Mouse (Mus musculus) gastrocnemius, postnatal 36 days (tissue): ENCODE measurements around the gene Acoxl. TPM values are rescaled to one million over a fixed set of nuclear protein-coding genes. Genes with fewer than 3 reads are reported as not detected.

ENCODE experiments used
- DNase-seq, 2 experiments: peaks; one replicate each; pipeline ENCODE4 v3.0.0; 2022
- intact Hi-C: fragments of 180-260 bp; cut with DNase I; formaldehyde crosslinking; loops from one replicate; pipeline ENCODE4 v1.15.1; 2025
- long read RNA-seq, 2 experiments: library from polyadenylated mRNA; stranded (forward); transcript quantifications; one replicate each; pipeline ENCODE4 v2.0.0; 2021
- total RNA-seq, 2 experiments: library from RNA; stranded (reverse); gene quantifications; 2 replicates each; pipeline ENCODE4 v1.2.3; 2021

Gene Acoxl
- total RNA-seq: under 1 TPM; 0.07 to 0.23 TPM
- long read RNA-seq, experiment 1: 0 reads
- long read RNA-seq, experiment 2: 0 reads

GRCm38 (mm10) chr2:127838576-127838975, at the start of gene Acoxl:
Gene Acoxl, plus strand, starts transcription at chr2:127838876.
- DNase-seq: no peak
- intact Hi-C loops: no loop called here

GRCm38 (mm10) chr2:127789138-127789537, 49.5 kb upstream of the Acoxl start:
- DNase-seq: no peak
- intact Hi-C loops: no loop called here

GRCm38 (mm10) chr2:127789651-127790270, 48.9 kb upstream of the Acoxl start:
- intact Hi-C loops: no loop called here
- DNase-seq: no peak

GRCm38 (mm10) chr2:127791919-127792603, 46.6 kb upstream of the Acoxl start, which contains the start of gene Mtln:
Gene Mtln, minus strand, starts transcription at chr2:127792488.
- peak; percentile 76 to 79 for DNase-seq
- intact Hi-C loops: no loop called here

DNA sequence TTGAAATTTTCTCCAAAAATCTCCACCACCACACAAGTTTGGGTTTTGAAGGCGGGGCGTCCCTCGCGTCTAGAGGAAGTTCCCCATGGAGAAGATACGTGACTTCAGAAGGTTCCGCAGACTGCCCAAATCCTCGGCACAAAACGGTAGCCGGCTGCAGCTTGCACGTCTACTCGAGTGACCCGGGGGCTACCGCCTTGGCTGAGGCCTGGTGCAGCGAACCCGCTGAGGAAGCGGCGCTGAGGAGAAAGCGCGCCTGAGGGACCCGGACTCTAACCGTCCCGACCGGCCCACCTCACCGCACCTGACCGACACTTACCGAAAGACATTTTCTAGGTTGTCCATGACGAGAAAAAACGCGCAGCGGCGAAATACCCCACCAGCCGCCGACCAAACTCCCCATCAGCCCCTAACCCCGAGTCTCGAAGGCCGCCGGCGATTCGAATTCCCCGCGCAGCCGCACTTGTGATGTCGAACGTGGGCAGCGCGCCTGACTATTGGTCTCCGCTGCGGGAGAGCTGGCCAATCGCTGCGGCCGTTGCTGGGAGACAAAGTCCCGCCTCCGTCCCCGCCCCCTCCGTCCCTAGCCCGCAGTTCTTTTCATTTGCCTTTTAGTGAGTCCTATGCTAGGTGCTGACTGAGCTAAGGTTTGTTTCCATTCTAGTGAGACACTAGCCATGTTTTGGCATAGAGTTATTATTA, 7.1 kb upstream of the Acoxl start, which contains the start of gene Bub1:
TSS of gene Bub1 (minus strand) at position 465 of the 702 bp plus-strand sequence.
- intact Hi-C loops: no loop called here
- DNase-seq: peak; percentile 84 to 93

- no peak for DNase-seq
- intact Hi-C loops: no loop called here
These were observed 6.4 kb upstream of the Acoxl start for GRCm38 (mm10) chr2:127832103-127832832.

DNA sequence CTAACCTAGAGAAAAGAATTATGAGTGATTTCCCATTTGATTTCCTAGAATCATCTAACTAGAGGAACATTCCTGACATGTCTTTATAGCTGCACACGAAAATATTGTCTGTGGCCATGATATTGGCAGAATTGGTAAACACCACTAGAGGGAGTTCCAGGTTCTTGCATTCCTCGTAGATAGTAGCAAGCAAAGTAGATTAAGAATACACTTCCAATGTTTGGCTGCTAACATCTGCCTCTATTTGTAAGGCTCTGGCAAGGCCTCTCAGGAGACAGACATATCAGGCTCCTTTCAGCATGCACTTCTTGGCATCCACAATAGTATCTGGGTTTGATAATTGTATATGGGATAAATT, 5.9 kb upstream of the Acoxl start:
- DNase-seq: no peak
- intact Hi-C loops: no loop called here

GRCm38 (mm10) chr2:127839425-127839824, 749 bp downstream of the Acoxl start:
- DNase-seq: no peak
- intact Hi-C loops: no loop called here

DNA sequence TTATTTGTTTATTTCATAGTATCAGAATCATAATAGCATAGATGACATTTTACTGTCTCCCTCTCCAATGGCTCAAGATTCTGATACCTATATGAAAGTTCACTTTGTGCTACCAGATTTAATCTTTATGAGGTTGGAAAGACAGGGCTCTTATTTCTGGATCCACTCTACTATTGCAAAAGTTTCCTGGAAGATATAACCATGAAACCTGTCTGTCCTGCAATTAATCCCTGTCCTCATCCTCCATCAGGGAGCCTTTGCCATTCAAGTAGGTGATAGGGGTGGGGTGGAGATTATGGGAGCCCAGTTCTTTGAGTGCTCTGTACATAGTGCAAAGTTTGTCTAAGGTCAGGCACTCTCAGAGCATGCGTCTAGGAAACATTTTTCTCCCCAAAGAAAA, 2.7 kb downstream of the Acoxl start:
- intact Hi-C loops: loop anchor here (10.0 kb wide), 1 partner anchor 157 kb away; no protein-coding TSS in a partner anchor
- no peak for DNase-seq

- intact Hi-C loops: loop anchor here (10.0 kb wide), 1 partner anchor 158 kb away; no protein-coding TSS in a partner anchor
- no peak for DNase-seq
These were observed 3.7 kb downstream of the Acoxl start for GRCm38 (mm10) chr2:127842421-127842820.

DNA sequence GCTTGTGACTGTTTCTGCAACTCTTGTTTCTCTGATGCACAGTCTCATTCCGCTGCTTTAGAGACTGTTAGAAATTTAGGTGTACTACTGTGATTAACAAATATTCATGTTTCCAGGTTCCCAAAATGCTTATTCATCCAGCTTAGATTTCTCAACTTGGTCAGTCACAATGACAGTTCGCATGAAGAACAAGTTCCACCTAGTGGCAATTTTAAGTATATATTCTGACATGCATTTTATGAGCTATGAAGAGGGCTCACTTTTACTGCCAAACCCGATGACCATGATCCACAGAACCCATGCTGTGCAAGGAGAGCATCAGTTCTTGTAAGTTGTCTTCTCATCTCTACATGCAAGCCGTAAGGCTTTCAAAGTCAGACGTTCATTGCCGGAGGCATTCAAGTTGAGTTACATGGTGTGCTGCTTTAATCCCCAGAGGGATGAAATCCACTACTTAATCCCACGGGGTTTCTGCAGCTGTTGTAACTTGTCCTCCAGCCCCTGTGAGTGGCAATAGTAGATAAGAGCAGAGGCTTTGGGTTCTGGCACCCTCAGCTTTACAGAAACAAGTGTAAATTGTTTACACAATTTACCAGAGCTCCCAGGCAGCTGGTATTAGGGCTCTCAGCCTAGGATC, 6.8 kb downstream of the Acoxl start:
- intact Hi-C loops: loop anchor here (5.0 to 10.0 kb wide), 2 partner anchors 161 to 238 kb away; no protein-coding TSS in a partner anchor
- no peak for DNase-seq

- DNase-seq: no peak
- intact Hi-C loops: loop anchor here (5.0 to 10.0 kb wide), 2 partner anchors 161 to 239 kb away; no protein-coding TSS in a partner anchor
These were observed 7.3 kb downstream of the Acoxl start for GRCm38 (mm10) chr2:127846008-127846407.

DNA sequence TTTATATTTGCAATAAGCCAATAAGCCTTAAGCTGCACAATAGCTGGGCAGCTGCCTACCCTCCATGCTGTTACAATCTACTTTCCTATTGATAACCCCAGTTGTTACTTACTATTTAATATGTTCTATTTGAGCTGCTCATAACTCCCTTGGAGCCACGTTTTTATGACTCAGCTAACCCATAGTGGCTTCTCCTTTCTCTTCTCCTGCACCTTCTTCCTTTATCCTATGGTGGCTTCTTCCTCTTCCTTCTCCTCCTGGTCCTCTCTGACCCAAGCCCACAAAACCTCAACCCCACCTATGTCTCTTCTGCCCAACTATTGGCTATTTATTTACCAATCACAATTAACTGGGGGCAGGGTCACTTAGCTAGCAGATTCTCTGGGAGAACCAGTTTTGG, 7.9 kb downstream of the Acoxl start:
- no peak for DNase-seq
- intact Hi-C loops: loop anchor here (5.0 to 10.0 kb wide), 2 partner anchors 162 to 239 kb away; no protein-coding TSS in a partner anchor

DNA sequence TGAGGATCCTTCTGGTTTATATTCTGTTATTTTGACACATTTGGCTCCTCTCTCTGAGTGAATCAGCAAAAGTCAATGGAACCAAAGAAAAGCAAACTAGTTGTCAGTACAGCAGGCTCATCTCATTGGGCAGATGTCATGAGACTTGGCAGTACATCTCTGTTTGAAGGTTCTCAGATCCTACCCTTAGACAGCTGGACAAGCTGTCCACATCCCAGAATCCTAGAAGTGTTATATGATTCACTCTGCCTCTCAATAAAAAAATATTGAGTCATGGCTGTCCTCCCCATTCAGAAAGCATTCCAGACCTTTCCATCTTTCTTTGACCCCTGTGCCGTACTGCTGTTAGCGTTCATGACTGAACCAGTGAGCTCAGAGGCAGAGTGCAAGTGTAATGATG, 11.7 kb downstream of the Acoxl start:
- intact Hi-C loops: no loop called here
- DNase-seq: no peak

DNA sequence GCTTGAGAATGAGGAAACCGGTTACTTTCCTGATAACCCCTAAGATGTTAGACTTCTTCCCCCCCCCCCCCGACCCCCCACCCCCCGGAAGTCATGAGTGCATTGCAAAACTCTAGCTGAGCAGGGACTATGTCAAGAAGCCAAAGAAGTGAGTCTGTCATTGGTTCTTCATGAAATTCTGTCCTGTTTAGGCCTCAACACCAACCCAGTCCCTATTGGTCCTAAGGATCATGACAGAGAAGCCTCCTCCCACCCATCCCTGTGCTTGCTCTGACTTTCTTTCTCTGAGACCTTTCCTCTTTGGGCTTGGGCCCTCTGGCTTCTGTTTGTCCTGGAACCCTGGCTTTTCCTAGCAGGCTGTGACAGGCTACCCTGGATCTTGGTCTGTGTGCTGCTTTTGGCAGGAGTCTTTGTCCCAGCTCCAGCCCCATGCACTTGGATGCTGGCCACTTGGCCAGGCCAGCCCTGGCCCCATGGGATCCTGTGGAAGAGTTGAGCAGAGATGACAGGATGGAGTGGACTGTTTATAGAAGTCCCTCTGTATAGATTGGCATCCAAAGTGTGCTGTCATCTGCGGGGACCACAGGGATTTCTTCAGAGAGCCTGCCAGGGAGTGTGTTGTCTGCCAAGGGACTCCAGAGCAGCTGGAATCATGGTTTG, 15.8 kb downstream of the Acoxl start:
- peak; percentile 84 for DNase-seq
- intact Hi-C loops: no loop called here

- DNase-seq: no peak
- intact Hi-C loops: no loop called here
These were observed 25.7 kb downstream of the Acoxl start for GRCm38 (mm10) chr2:127864381-127864780.

GRCm38 (mm10) chr2:127881063-127881462, 42.4 kb downstream of the Acoxl start:
- DNase-seq: no peak

GRCm38 (mm10) chr2:127889432-127889831, 50.8 kb downstream of the Acoxl start:
- intact Hi-C loops: loop anchor here (1.0 to 2.0 kb wide), 2 partner anchors 233 to 520 kb away; no protein-coding TSS in a partner anchor
- DNase-seq: peak; percentile 76 to 81

More at GRCm38 (mm10) chr2:127881063-127881462, 42.4 kb downstream of the Acoxl start:
- intact Hi-C loops: no loop called here

DNA sequence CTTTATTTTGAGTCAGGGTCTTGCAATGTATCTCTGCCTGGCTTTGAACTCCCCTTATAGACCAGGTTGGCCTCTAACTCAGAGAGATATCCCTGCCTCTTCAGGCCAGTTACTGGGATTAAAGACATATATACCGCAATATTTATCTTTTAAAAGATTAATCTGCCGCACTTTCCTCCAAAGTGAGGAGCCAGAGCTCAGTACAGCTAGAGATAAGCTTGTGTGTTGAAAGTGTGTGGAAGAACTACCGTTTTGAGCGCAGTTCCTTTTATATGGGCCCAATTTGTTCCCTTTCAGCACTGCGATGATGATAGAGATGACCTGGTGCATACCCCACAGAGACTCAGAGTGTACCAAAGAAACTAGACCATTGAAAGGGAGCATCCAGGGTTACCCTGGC, 51.3 kb downstream of the Acoxl start:
- no peak for DNase-seq
- intact Hi-C loops: loop anchor here (1.0 to 2.0 kb wide), 2 partner anchors 233 to 519 kb away; no protein-coding TSS in a partner anchor
